Mouse (Mus musculus) kidney, adult 2 months (tissue): ENCODE measurements around the gene Ctrc.

Source experiments
- CTCF ChIP-seq: fragments of 200-500 bp; conservative IDR thresholded peaks from 2 replicates; pipeline ENCODE4 v1.5.1; 2011; ENCODE audit warnings: low read depth, mild to moderate bottlenecking, control low read depth, low read length, moderate library complexity, mixed read lengths; ENCODE audit not compliant: insufficient read depth, insufficient read length
- POLR2A ChIP-seq: fragments of 200-500 bp; IDR thresholded peaks from one replicate; pipeline ENCODE4 v1.6.1; 2011; ENCODE audit warnings: low read depth, low read length, control low read depth

DNA sequence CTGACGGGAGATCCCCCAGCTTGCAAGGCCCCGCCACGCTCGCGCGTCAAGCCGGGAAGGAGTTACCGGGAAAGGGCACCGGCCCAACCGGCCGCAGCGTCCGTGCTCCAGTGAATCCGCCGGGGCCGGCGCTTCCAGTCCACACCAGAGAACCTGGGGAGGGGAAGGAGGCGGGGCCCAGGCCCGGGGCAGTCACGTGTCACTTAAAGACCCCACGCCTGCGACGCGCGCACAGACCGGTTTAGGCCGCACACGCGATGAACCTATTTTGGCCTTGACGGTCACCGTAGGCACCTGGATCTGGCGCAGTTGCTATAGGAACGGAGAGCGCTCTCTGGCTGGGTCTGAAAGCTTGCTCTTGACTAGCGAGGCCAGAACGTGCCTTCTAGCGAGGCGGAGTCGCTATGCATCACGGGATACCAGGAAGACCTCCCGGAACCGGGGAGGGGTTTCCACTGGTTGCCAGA is 55.6 kb downstream of the Ctrc start, which contains the start of gene Dnajc16:
- TF ChIP-seq CTCF (no peak), POLR2A (peak; percentile 42)
